Mouse (Mus musculus): Measurements from ENCODE around the gene Gm2974. TPM values are rescaled to one million over a fixed set of nuclear protein-coding genes. Genes with fewer than 3 reads are reported as not detected.
"Not testable (repeated sequence)": the region's sequence is repeated elsewhere in the genome, so short reads cannot be mapped to it uniquely, and the experiment has no call there.

Gm2974 gene
- polyA plus RNA-seq (2014; fragmentation: Nextera tagmentation; extraction: Ambion mirVana), result 6.9 and 7.9 TPM in 2 replicates

- peak; percentile 0 for DNase-seq (ENCODE audit: low spot score)
- Histone ChIP-seq H3K9ac (ENCODE audit: low read length) (peak within 1 kb of the TSS; percentile 50), H3K4me2 (ENCODE audit: low read length) (peak within 1 kb of the TSS; percentile 52), H3K4me3 (ENCODE audit: low read depth, low read length) (peak within 1 kb of the TSS; percentile 31)
- not testable (repeated sequence) for H3K4me1 ChIP-seq (ENCODE audit: control insufficient read depth, insufficient read depth, low read length); H3K27ac ChIP-seq (ENCODE audit: low read depth, low read length); ATAC-seq; H3K9me3 ChIP-seq (replicated peaks; ENCODE audit: control insufficient read depth, low read length); H3K36me3 ChIP-seq (ENCODE audit: control insufficient read depth, insufficient read depth, low read length); H3K27me3 ChIP-seq (replicated peaks; ENCODE audit: control insufficient read depth, insufficient read depth, low read length)
- 10% methylated on average over 31 of the region's 59 CpGs for WGBS
Observed at GRCm38 (mm10) chr14:4182491-4183210, at the start of gene Gm2974. Gene Gm2974, plus strand, starts transcription at chr14:4182576.

GRCm38 (mm10) chr14:4141646-4142045, 40.7 kb upstream of the Gm2974 start:
- not testable (repeated sequence) for H3K4me2 ChIP-seq (ENCODE audit: low read length); H3K4me1 ChIP-seq (ENCODE audit: control insufficient read depth, insufficient read depth, low read length); H3K27ac ChIP-seq (ENCODE audit: low read depth, low read length); ATAC-seq; H3K27me3 ChIP-seq (replicated peaks; ENCODE audit: control insufficient read depth, insufficient read depth, low read length); H3K4me3 ChIP-seq (ENCODE audit: low read depth, low read length); DNase-seq (ENCODE audit: low spot score); H3K36me3 ChIP-seq (ENCODE audit: control insufficient read depth, insufficient read depth, low read length); H3K9me3 ChIP-seq (replicated peaks; ENCODE audit: control insufficient read depth, low read length); H3K9ac ChIP-seq (ENCODE audit: low read length)
- 92% methylated on average over 4 of the region's 4 CpGs for WGBS

- H3K9ac ChIP-seq (ENCODE audit: low read length); H3K27ac ChIP-seq (ENCODE audit: low read depth, low read length); H3K27me3 ChIP-seq (replicated peaks; ENCODE audit: control insufficient read depth, insufficient read depth, low read length); ATAC-seq; H3K4me2 ChIP-seq (ENCODE audit: low read length); H3K4me1 ChIP-seq (ENCODE audit: control insufficient read depth, insufficient read depth, low read length); H3K36me3 ChIP-seq (ENCODE audit: control insufficient read depth, insufficient read depth, low read length); H3K9me3 ChIP-seq (replicated peaks; ENCODE audit: control insufficient read depth, low read length); DNase-seq (ENCODE audit: low spot score); H3K4me3 ChIP-seq (ENCODE audit: low read depth, low read length): not testable (repeated sequence)
- no CpG with 5 or more reads among the region's 2 CpGs for WGBS
Observed at GRCm38 (mm10) chr14:4164730-4165129, 17.6 kb upstream of the Gm2974 start, which contains the start of gene Gm3127. Gene Gm3127, plus strand, starts transcription at chr14:4165030.

- Histone ChIP-seq H3K9ac (ENCODE audit: low read length) (peak overlapping the region; percentile 50), H3K4me3 (ENCODE audit: low read depth, low read length) (peak overlapping the region; percentile 31), H3K4me2 (ENCODE audit: low read length) (peak overlapping the region; percentile 52)
- ATAC-seq; H3K36me3 ChIP-seq (ENCODE audit: control insufficient read depth, insufficient read depth, low read length); H3K27me3 ChIP-seq (replicated peaks; ENCODE audit: control insufficient read depth, insufficient read depth, low read length); H3K4me1 ChIP-seq (ENCODE audit: control insufficient read depth, insufficient read depth, low read length); H3K9me3 ChIP-seq (replicated peaks; ENCODE audit: control insufficient read depth, low read length); H3K27ac ChIP-seq (ENCODE audit: low read depth, low read length): not testable (repeated sequence)
- peak; percentile 4 for DNase-seq (ENCODE audit: low spot score)
- WGBS, result 5% methylated on average over 10 of the region's 14 CpGs
Observed at GRCm38 (mm10) chr14:4182030-4182429, 346 bp upstream of the Gm2974 start.

- WGBS, result 31% methylated on average over 4 of the region's 10 CpGs
- not testable (repeated sequence) for ATAC-seq; H3K36me3 ChIP-seq (ENCODE audit: control insufficient read depth, insufficient read depth, low read length); H3K9me3 ChIP-seq (replicated peaks; ENCODE audit: control insufficient read depth, low read length); H3K4me1 ChIP-seq (ENCODE audit: control insufficient read depth, insufficient read depth, low read length); H3K4me2 ChIP-seq (ENCODE audit: low read length); DNase-seq (ENCODE audit: low spot score); H3K27me3 ChIP-seq (replicated peaks; ENCODE audit: control insufficient read depth, insufficient read depth, low read length); H3K4me3 ChIP-seq (ENCODE audit: low read depth, low read length); H3K27ac ChIP-seq (ENCODE audit: low read depth, low read length); H3K9ac ChIP-seq (ENCODE audit: low read length)
Observed at GRCm38 (mm10) chr14:4183375-4183774, 999 bp downstream of the Gm2974 start.

- no CpG with 5 or more reads among the region's 2 CpGs for WGBS
- not testable (repeated sequence) for H3K9me3 ChIP-seq (replicated peaks; ENCODE audit: control insufficient read depth, low read length); H3K27me3 ChIP-seq (replicated peaks; ENCODE audit: control insufficient read depth, insufficient read depth, low read length); H3K36me3 ChIP-seq (ENCODE audit: control insufficient read depth, insufficient read depth, low read length); H3K4me3 ChIP-seq (ENCODE audit: low read depth, low read length); H3K27ac ChIP-seq (ENCODE audit: low read depth, low read length); ATAC-seq; H3K4me1 ChIP-seq (ENCODE audit: control insufficient read depth, insufficient read depth, low read length); H3K4me2 ChIP-seq (ENCODE audit: low read length); DNase-seq (ENCODE audit: low spot score); H3K9ac ChIP-seq (ENCODE audit: low read length)
Observed at GRCm38 (mm10) chr14:4249331-4249730, 67.0 kb downstream of the Gm2974 start, which contains the start of gene Gm3138. Gene Gm3138, plus strand, starts transcription at chr14:4249631.

Other genes starting within 250 kb of the Gm2974 start
- gene Gm3095, start 219.0 kb upstream of the Gm2974 start, polyA plus RNA-seq (2014; fragmentation: Nextera tagmentation; extraction: Ambion mirVana), result 0.56 and 0.94 TPM in 2 replicates
- not detected in 2 replicates for gene Gm3099, start 184.2 kb upstream of the Gm2974 start, polyA plus RNA-seq (2014; fragmentation: Nextera tagmentation; extraction: Ambion mirVana)
- 3.1 and 4.1 TPM in 2 replicates for gene Gm5796, start 158.6 kb upstream of the Gm2974 start, polyA plus RNA-seq (2014; fragmentation: Nextera tagmentation; extraction: Ambion mirVana)
- gene Gm3115, start 98.5 kb upstream of the Gm2974 start, polyA plus RNA-seq (2014; fragmentation: Nextera tagmentation; extraction: Ambion mirVana), result not detected in 2 replicates
- gene Gm8108, start 72.0 kb upstream of the Gm2974 start, polyA plus RNA-seq (2014; fragmentation: Nextera tagmentation; extraction: Ambion mirVana), result 3.4 and 4.1 TPM in 2 replicates
- not detected in 2 replicates for gene Gm3127, start 17.5 kb upstream of the Gm2974 start, polyA plus RNA-seq (2014; fragmentation: Nextera tagmentation; extraction: Ambion mirVana)
- gene Gm3138, start 67.1 kb downstream of the Gm2974 start, polyA plus RNA-seq (2014; fragmentation: Nextera tagmentation; extraction: Ambion mirVana), result not detected in 2 replicates
- gene Gm3149, start 134.7 kb downstream of the Gm2974 start, polyA plus RNA-seq (2014; fragmentation: Nextera tagmentation; extraction: Ambion mirVana), result not detected in 2 replicates
- gene 2610042L04Rik, start 152.2 kb downstream of the Gm2974 start, polyA plus RNA-seq (2014; fragmentation: Nextera tagmentation; extraction: Ambion mirVana), result 4.5 and 5.6 TPM in 2 replicates
- gene Gm3159, start 214.9 kb downstream of the Gm2974 start, polyA plus RNA-seq (2014; fragmentation: Nextera tagmentation; extraction: Ambion mirVana), result not detected in 2 replicates
- 3.4 and 4.1 TPM in 2 replicates for gene Gm3164, start 232.9 kb downstream of the Gm2974 start, polyA plus RNA-seq (2014; fragmentation: Nextera tagmentation; extraction: Ambion mirVana)
- 0.93 TPM in 1 of 2 replicates, not detected in the other for gene Gm3173, start 248.4 kb downstream of the Gm2974 start, polyA plus RNA-seq (2014; fragmentation: Nextera tagmentation; extraction: Ambion mirVana)